ENCODE assay signal across 1 mouse cellular context in the genomic region with DNA sequence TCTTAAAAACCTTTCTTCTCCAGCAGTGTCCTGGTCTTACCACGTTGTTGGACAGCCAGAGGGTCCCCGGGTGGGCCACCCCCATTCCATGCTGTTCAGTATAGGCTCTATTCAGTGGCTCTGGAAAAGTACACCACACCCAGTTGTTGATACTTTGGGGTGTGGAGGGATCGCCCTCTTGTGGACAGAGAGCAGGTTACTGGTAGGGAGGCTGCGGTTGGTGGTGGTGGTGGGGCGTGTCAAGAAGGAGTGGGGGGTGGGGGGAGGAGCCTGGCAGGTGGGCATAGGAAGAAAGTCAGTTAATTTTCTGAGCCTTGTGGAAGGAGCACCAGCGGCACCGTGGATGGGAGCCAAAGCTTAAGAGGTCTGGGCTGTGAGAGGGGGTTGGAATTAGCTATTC.
TF ChIP-seq lines count a peak whose summit lies in the region.

No protein-coding gene starts in this region.

TF ChIP-seq in C2C12, 6 proteins besides CTCF, POLR2A, EP300 and RAD21:
- TF ChIP-seq MYOG (IDR thresholded peaks at IDR 0.05; ENCODE audit: control insufficient read depth, extremely low read depth, insufficient read length) (no peak), MAX (IDR thresholded peaks at IDR 0.05) (no peak), MYOD1 (IDR thresholded peaks at IDR 0.05; ENCODE audit: control insufficient read depth, insufficient read length, low read depth) (no peak), CEBPB (IDR thresholded peaks at IDR 0.05; ENCODE audit: low read depth) (no peak), FOSL1 (IDR thresholded peaks at IDR 0.05; ENCODE audit: insufficient read depth, low read length, poor library complexity, severe bottlenecking) (no peak), USF1 (IDR thresholded peaks at IDR 0.05; ENCODE audit: low read depth) (no peak)
